Mouse (Mus musculus) cerebellum, postnatal 4 days (tissue): Measurements from ENCODE around the gene Tmem59l.
A peak's percentile ranks its signal among the peaks of the same experiment; 100 is the strongest.

Source experiments
- DNase-seq, 2 experiments: peaks; one replicate each; pipeline ENCODE4 v3.0.0; 2022; ENCODE audit warnings: low spot score in 2 of 2, mixed read lengths in 1 of 2

Tmem59l gene

GRCm38 (mm10) chr8:70460606-70461005, 26.6 kb downstream of the Tmem59l start:
- DNase-seq, result no peak

GRCm38 (mm10) chr8:70460199-70460598, 27.0 kb downstream of the Tmem59l start:
- no peak for DNase-seq

GRCm38 (mm10) chr8:70459636-70460035, 27.5 kb downstream of the Tmem59l start:
- no peak for DNase-seq

GRCm38 (mm10) chr8:70458462-70458861, 28.7 kb downstream of the Tmem59l start:
- no peak for DNase-seq

GRCm38 (mm10) chr8:70457882-70458281, 29.3 kb downstream of the Tmem59l start:
- no peak for DNase-seq

- no peak for DNase-seq
Observed at GRCm38 (mm10) chr8:70456996-70457395, 30.2 kb downstream of the Tmem59l start.

GRCm38 (mm10) chr8:70453852-70454251, 33.3 kb downstream of the Tmem59l start:
- DNase-seq, result no peak

- DNase-seq, result no peak
Observed at GRCm38 (mm10) chr8:70452196-70452966, 34.8 kb downstream of the Tmem59l start.

- peak in 1 of 2 experiments; percentile 67 for DNase-seq
Observed at GRCm38 (mm10) chr8:70447639-70448420, 39.3 kb downstream of the Tmem59l start.

GRCm38 (mm10) chr8:70445988-70446387, 41.2 kb downstream of the Tmem59l start:
- DNase-seq, result no peak

- no peak for DNase-seq
Observed at GRCm38 (mm10) chr8:70443326-70443725, 43.8 kb downstream of the Tmem59l start.

GRCm38 (mm10) chr8:70441565-70441964, 45.6 kb downstream of the Tmem59l start:
- no peak for DNase-seq

- DNase-seq, result no peak
Observed at GRCm38 (mm10) chr8:70440246-70440645, 46.9 kb downstream of the Tmem59l start.

GRCm38 (mm10) chr8:70439848-70440179, 47.3 kb downstream of the Tmem59l start:
- no peak for DNase-seq

- peak; percentile 95 to 98 for DNase-seq
Observed at GRCm38 (mm10) chr8:70439055-70439847, 47.9 kb downstream of the Tmem59l start, which contains the start of gene Crtc1. Gene Crtc1 (minus strand): TSS chr8:70439579.

- no peak for DNase-seq
Observed at GRCm38 (mm10) chr8:70438423-70438822, 48.7 kb downstream of the Tmem59l start.

GRCm38 (mm10) chr8:70435156-70435555, 52.0 kb downstream of the Tmem59l start:
- DNase-seq, result no peak
